Mouse (Mus musculus): ENCODE measurements around the gene Vmn1r41. TPM values are rescaled to one million over a fixed set of nuclear protein-coding genes. Genes with fewer than 3 reads are reported as not detected.

The Vmn1r41 gene
- total RNA-seq (2021), result not detected
- long read RNA-seq, result 0 reads

DNA sequence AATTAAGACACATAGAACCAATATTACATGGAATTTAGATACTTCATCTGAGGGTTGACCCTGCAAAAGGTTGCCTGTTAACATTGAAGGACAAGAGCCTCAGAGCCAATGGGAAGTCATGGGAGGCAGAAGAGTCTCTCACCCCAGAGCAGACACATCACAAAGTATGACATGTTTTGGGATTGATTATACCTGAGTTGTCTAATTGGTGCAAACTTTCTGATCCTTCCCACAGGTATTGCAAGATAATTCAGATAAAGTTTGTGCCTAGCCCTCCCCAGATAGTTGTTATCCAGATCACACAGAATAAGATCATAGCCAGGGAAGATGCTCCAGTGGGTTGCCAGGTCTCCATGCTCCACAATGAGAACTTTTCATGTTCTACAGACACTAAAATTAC, at the start of gene Vmn1r41:
Gene Vmn1r41, plus strand, starts transcription at position 301 of the 400 bp plus-strand sequence.
- no peak for DNase-seq (ENCODE audit: low spot score in 2 of 2)

DNA sequence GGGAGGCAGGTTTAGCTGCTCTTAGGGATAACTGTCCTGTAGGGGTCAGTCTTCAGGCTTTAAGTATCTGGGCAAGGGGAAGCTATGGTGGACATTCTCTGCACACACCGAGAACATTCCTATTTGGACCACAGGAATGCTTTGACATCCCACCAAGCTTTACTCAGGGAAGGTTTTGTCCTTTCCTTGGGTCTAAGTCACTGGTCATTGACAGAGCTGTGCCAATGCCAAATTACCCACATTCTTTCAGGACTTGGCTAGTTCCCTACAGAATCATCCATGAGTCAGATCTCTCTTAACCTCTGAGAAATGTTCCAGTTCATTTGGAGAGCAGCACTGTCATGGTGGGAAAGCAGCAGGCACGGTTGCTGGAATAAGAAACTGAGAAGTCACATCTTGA, 33.9 kb upstream of the Vmn1r41 start:
- no peak for DNase-seq (ENCODE audit: low spot score in 2 of 2)

DNA sequence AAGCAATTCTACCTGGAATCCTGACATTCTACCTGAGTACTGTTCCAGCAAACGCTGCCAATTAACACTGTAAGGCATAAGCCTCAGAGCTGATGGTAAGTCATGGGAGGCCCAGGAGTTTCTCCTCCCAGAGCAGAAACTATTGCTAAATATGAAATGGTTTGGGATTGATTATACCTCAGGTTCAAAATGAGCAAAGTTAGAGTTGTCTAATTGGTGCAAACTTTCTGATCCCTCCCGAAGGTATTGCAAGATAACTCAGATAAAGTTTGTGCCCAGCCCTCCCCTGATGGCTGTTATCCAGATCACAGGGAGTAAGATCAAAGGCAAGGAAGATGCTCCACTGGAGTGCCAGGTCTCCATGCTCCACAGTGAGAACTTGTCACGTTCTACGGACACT, 33.3 kb upstream of the Vmn1r41 start, which contains the start of gene Vmn1r40:
Gene Vmn1r40, plus strand, starts transcription at position 301 of the 400 bp plus-strand sequence.
- DNase-seq (ENCODE audit: low spot score in 2 of 2), result no peak

DNA sequence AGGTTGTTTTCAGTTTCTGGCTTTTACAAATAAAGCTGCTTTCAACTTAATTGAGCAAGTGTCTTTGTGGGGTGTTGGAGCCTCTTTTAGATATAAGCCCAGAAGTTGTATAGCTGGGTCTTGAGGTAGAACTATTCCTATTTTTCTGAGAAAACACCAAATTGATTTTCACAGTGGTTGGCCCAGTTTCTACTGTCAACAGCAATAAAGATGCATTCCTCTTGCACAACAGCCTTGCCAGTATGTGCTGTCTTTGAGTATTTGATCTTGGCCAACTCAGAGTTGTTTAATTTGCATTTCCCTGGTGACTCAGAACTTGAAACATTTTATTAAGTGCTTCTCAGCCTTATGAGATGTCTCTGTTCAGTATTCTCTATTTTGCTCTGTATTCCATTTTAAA, 22.5 kb upstream of the Vmn1r41 start:
- DNase-seq (ENCODE audit: low spot score in 2 of 2), result no peak

GRCm38 (mm10) chr6:89742811-89743210, 2.2 kb downstream of the Vmn1r41 start:
- no peak for DNase-seq (ENCODE audit: low spot score in 2 of 2)

DNA sequence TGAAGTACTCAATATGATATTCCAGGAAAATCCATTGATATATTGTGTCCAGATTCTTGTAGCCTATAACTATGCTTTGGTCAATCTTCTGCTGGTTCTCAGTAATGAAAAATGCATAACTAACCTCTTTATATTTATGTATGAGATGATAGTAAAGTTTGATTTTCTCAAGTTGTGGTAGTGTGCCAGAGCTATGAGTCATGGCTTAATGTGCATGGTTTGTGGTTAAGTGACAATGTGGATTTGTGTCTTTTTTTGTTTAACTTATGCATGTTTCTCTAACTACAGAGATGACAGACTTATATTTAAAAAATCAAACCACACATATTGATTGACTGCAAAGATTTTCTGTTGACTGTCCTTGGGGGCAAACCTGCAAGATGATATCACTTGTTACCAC, 49.7 kb downstream of the Vmn1r41 start:
- no peak for DNase-seq (ENCODE audit: low spot score in 2 of 2)

Other genes with a start within 250 kb of the Vmn1r41 start
- 10 to 100 TPM; 73.8 to 89.8 TPM for gene Chchd6, start 145.1 kb upstream of the Vmn1r41 start, total RNA-seq (2021)
- 1 to 10 TPM; 8.0 to 8.9 TPM for gene Txnrd3, start 96.8 kb upstream of the Vmn1r41 start, total RNA-seq (2021)
- gene Vmn1r40, start 33.2 kb upstream of the Vmn1r41 start, total RNA-seq (2021), result not detected
- gene Vmn1r42, start 135.6 kb downstream of the Vmn1r41 start, total RNA-seq (2021), result not detected
- gene Vmn1r43, start 135.6 kb downstream of the Vmn1r41 start, total RNA-seq (2021), result not detected
- not detected for gene Vmn1r44, start 142.9 kb downstream of the Vmn1r41 start, total RNA-seq (2021)
- gene Vmn1r45, start 199.8 kb downstream of the Vmn1r41 start, total RNA-seq (2021), result not detected
- gene Vmn1r46, start 228.5 kb downstream of the Vmn1r41 start, total RNA-seq (2021), result not detected